ENCODE assay signal across 7 mouse cellular contexts in genomic region chr10:128411211-128412054, GRCm38 (mm10). TPM values are rescaled to one million over a fixed set of nuclear protein-coding genes. Genes with fewer than 3 reads are reported as not detected.
DNase-seq lines count a peak whose midpoint lies in the region; ATAC-seq lines count a peak whose summit lies in the region.

Gene Nabp2 (minus strand): TSS chr10:128411492.
Gene Rnf41 (plus strand): TSS chr10:128411657.

- WGBS in intestine, embryonic 16.5 days, result 0% methylated on average over 50 of the region's 50 CpGs
- WGBS in midbrain, embryonic 11.5 days, result under 1% methylated on average over 50 of the region's 50 CpGs

- H3K9ac ChIP-seq in intestine, embryonic 16.5 days (ENCODE audit: low read depth, low read length), result peak within 1 kb of the TSS; percentile 92
- H3K9ac ChIP-seq in midbrain, embryonic 11.5 days (ENCODE audit: low read length), result peak within 1 kb of the TSS; percentile 88

- peak; percentile 96 for DNase-seq in adrenal gland, adult 8-10 months
- peak; percentile 99 for DNase-seq in embryo, embryonic 9.5 days (ENCODE audit: extremely low spot score)
- DNase-seq in gastrocnemius, postnatal 4 days (ENCODE audit: low spot score in 2 of 2), result peak; percentile 91 to 96
- peak; percentile 94 to 96 for DNase-seq in left cerebral cortex, postnatal 36 days (ENCODE audit: low spot score in 2 of 2)
- DNase-seq in midbrain, embryonic 11.5 days (ENCODE audit: low spot score, missing footprints), result peak; percentile 100
- peak; percentile 95 for DNase-seq in skeletal muscle tissue, adult 2 months (ENCODE audit: low read depth, low spot score)

- H3K4me1 ChIP-seq in intestine, embryonic 16.5 days (ENCODE audit: control insufficient read depth, insufficient read depth, low read length), result peaks cover 38% of the 10 kb centered on the region
- peaks cover 24% of the 10 kb centered on the region for H3K4me1 ChIP-seq in midbrain, embryonic 11.5 days (ENCODE audit: control insufficient read depth, insufficient read depth, low read length)

- no peaks in the 10 kb centered on the region; the same call in 1 of the 2 replicates for H3K36me3 ChIP-seq in intestine, embryonic 16.5 days (ENCODE audit: control insufficient read depth, insufficient read depth, low read length)
- H3K36me3 ChIP-seq in midbrain, embryonic 11.5 days (ENCODE audit: control insufficient read depth, insufficient read depth, low read length), result peaks cover 2% of the 10 kb centered on the region; the same call in 1 of the 2 replicates

- peak within 1 kb of the TSS; percentile 93 for H3K4me2 ChIP-seq in intestine, embryonic 16.5 days (ENCODE audit: low read depth, low read length)
- peak within 1 kb of the TSS; percentile 90 for H3K4me2 ChIP-seq in midbrain, embryonic 11.5 days

- intact Hi-C loops in left cerebral cortex, postnatal 36 days (cut with DNase I), result loop anchor here (2.0 kb wide), 1 partner anchor 47 kb away; the partner anchor contains the start of gene Smarcc2

- H3K4me3 ChIP-seq in intestine, embryonic 16.5 days (ENCODE audit: low read length), result peak within 1 kb of the TSS; percentile 95
- H3K4me3 ChIP-seq in midbrain, embryonic 11.5 days (ENCODE audit: low read depth, low read length), result peak within 1 kb of the TSS; percentile 90

- no peaks in the 10 kb centered on the region for H3K9me3 ChIP-seq in intestine, embryonic 16.5 days (ENCODE audit: control insufficient read depth, low read length)
- no peaks in the 10 kb centered on the region for H3K9me3 ChIP-seq in midbrain, embryonic 11.5 days (ENCODE audit: control insufficient read depth, low read length)

- H3K27ac ChIP-seq in intestine, embryonic 16.5 days (ENCODE audit: low read length), result peak within 1 kb of the TSS; percentile 97
- H3K27ac ChIP-seq in midbrain, embryonic 11.5 days (ENCODE audit: low read depth, low read length), result peak within 1 kb of the TSS; percentile 84

- ATAC-seq in intestine, embryonic 16.5 days, result peak; percentile 87
- peak; percentile 88 for ATAC-seq in midbrain, embryonic 11.5 days (ENCODE audit: low FRiP score)

- no peaks in the 10 kb centered on the region for H3K27me3 ChIP-seq in intestine, embryonic 16.5 days (replicated peaks; ENCODE audit: control insufficient read depth, insufficient read depth, low read length)
- H3K27me3 ChIP-seq in midbrain, embryonic 11.5 days (ENCODE audit: control insufficient read depth, insufficient read depth, low read length), result no peaks in the 10 kb centered on the region

RNA-seq across cellular contexts. Expression of gene Nabp2, which starts in this region (rescaled TPM):
- total RNA-seq in adrenal gland, adult 8-10 months (2022), result 10 to 100 TPM; 76.6 to 93.8 (median 86.8) TPM
- 10 to 100 TPM; 48.0 to 50.7 TPM for total RNA-seq in gastrocnemius, postnatal 4 days (2021)
- polyA plus RNA-seq in intestine, embryonic 16.5 days (2015; fragmentation: Nextera tagmentation; extraction: Ambion mirVana), result 104 TPM in 2 replicates
- 10 to 100 TPM; 88.8 to 91.6 TPM for total RNA-seq in left cerebral cortex, postnatal 36 days (2021)
- polyA plus RNA-seq in midbrain, embryonic 11.5 days (2014; fragmentation: Nextera tagmentation; extraction: Ambion mirVana), result 131 and 154 TPM in 2 replicates

RNA-seq across cellular contexts. Expression of gene Rnf41, which starts in this region (rescaled TPM):
- total RNA-seq in adrenal gland, adult 8-10 months (2022), result 10 to 100 TPM; 39.1 to 55.4 (median 50.8) TPM
- 10 to 100 TPM; 21.9 to 24.0 TPM for total RNA-seq in gastrocnemius, postnatal 4 days (2021)
- polyA plus RNA-seq in intestine, embryonic 16.5 days (2015; fragmentation: Nextera tagmentation; extraction: Ambion mirVana), result 43.2 and 43.3 TPM in 2 replicates
- 10 to 100 TPM; 75.8 to 78.1 TPM for total RNA-seq in left cerebral cortex, postnatal 36 days (2021)
- 43.1 and 43.8 TPM in 2 replicates for polyA plus RNA-seq in midbrain, embryonic 11.5 days (2014; fragmentation: Nextera tagmentation; extraction: Ambion mirVana)

Comparison
In these comparisons a context has a peak if more than half of its experiments do, and no peak if none do; other contexts are left out.
1. Peak in every context shown above with its lines: DNase-seq, ATAC-seq, H3K4me3 ChIP-seq and H3K27ac ChIP-seq.